Comparison of ENCODE assay signal across 15 mouse cellular contexts in the genomic region with DNA sequence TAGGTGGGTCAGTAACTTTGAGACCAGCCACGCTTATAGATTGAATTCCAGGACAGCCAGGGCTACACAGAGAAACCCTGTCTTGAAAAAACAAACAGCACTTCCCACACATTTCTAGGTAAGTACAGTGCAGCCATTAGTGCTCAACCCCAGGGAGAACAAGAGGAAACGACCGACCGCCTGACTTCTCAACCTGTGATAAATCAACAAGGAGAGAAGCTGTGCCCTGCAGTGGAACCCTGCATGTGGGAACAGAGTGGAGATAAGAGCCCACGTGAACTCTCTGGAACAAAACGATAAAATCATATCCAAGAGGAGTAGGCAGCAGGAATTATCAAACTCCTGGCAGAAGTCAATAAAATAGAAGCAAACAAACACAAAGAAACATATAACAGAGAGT. TPM values are rescaled to one million over a fixed set of nuclear protein-coding genes. Genes with fewer than 3 reads are reported as not detected.
"Had no signal": no experiment of that assay in that cellular context is flagged by ENCODE, and none has a peak within 500 bp of the region (broad histone marks: within the 10 kb centered on the region; RNA-seq: fewer than 3 reads in every experiment).

No protein-coding gene starts in this region.

- H3K27me3 ChIP-seq: limb, embryonic 15.5 days; megakaryocyte, embryonic 14.5 days; neural tube, embryonic 12.5 days had no signal

- H3K36me3 ChIP-seq: limb, embryonic 15.5 days; neural tube, embryonic 12.5 days had no signal

- DNase-seq: kidney, adult 11 months; kidney, postnatal 25 days; layer of hippocampus, adult 9-11 months; layer of hippocampus, postnatal 36 days; lung, embryonic 14.5 days; lung, postnatal 10 days; midbrain, embryonic 14.5 days; thymus, postnatal 4 days had no signal

- H3K9me3 ChIP-seq: limb, embryonic 15.5 days; megakaryocyte, embryonic 14.5 days; neural tube, embryonic 12.5 days had no signal

- H3K4me3 ChIP-seq: limb, embryonic 15.5 days; megakaryocyte, embryonic 14.5 days; neural tube, embryonic 12.5 days had no signal

- H3K9ac ChIP-seq: limb, embryonic 15.5 days; lung, embryonic 14.5 days; neural tube, embryonic 12.5 days had no signal

- H3K4me2 ChIP-seq: limb, embryonic 15.5 days; lung, embryonic 14.5 days; neural tube, embryonic 12.5 days had no signal

- H3K27ac ChIP-seq: limb, embryonic 15.5 days; macrophage; neural tube, embryonic 12.5 days had no signal

RNA-seq across cellular contexts. Expression of gene Klrb1c, which starts 4.7 kb away (rescaled TPM):
- polyA plus RNA-seq: limb, embryonic 11.5 days; limb, embryonic 15.5 days; midbrain, embryonic 14.5 days; neural tube, embryonic 12.5 days; stomach, embryonic 14.5 days had no signal

RNA-seq across cellular contexts. Expression of gene Gm44511, which starts 32.4 kb away (rescaled TPM):
- polyA plus RNA-seq: limb, embryonic 11.5 days; limb, embryonic 15.5 days; liver, embryonic 16.5 days; lung, embryonic 14.5 days; macrophage; midbrain, embryonic 14.5 days; neural tube, embryonic 12.5 days; stomach, embryonic 14.5 days had no signal

RNA-seq across cellular contexts. Expression of gene Klrb1b, which starts 32.4 kb away (rescaled TPM):
- polyA plus RNA-seq: limb, embryonic 11.5 days; lung, embryonic 14.5 days; neural tube, embryonic 12.5 days had no signal
